Mouse (Mus musculus) brain, embryonic 14.5 days (tissue): Measurements from ENCODE around the gene Exog.

Source experiments
- CTCF ChIP-seq: fragments of 200-500 bp; IDR thresholded peaks from 2 replicates; pipeline ENCODE4 v1.5.1; 2012; ENCODE audit warnings: inconsistent platforms, mild to moderate bottlenecking, moderate library complexity, borderline replicate concordance; ENCODE audit not compliant: insufficient read depth, insufficient read length; ENCODE audit errors: extremely low read depth
- POLR2A ChIP-seq: fragments of 200-500 bp; IDR thresholded peaks from 2 replicates; pipeline ENCODE4 v1.6.1; 2012; ENCODE audit warnings: mild to moderate bottlenecking, inconsistent platforms, borderline replicate concordance; ENCODE audit not compliant: poor library complexity, insufficient read depth, insufficient read length, severe bottlenecking; ENCODE audit errors: extremely low read depth

- TF ChIP-seq CTCF (no peak), POLR2A (no peak)
Measured at GRCm38 (mm10) chr9:119497546-119498246, 53.0 kb downstream of the Exog start.
